Mouse (Mus musculus): Measurements from ENCODE around the gene Smyd3. TPM values are rescaled to one million over a fixed set of nuclear protein-coding genes. Genes with fewer than 3 reads are reported as not detected.

The Smyd3 gene
- total RNA-seq, 4 experiments from 2014 or later = 31.8 to 34.0 (median 33.4) TPM

DNA sequence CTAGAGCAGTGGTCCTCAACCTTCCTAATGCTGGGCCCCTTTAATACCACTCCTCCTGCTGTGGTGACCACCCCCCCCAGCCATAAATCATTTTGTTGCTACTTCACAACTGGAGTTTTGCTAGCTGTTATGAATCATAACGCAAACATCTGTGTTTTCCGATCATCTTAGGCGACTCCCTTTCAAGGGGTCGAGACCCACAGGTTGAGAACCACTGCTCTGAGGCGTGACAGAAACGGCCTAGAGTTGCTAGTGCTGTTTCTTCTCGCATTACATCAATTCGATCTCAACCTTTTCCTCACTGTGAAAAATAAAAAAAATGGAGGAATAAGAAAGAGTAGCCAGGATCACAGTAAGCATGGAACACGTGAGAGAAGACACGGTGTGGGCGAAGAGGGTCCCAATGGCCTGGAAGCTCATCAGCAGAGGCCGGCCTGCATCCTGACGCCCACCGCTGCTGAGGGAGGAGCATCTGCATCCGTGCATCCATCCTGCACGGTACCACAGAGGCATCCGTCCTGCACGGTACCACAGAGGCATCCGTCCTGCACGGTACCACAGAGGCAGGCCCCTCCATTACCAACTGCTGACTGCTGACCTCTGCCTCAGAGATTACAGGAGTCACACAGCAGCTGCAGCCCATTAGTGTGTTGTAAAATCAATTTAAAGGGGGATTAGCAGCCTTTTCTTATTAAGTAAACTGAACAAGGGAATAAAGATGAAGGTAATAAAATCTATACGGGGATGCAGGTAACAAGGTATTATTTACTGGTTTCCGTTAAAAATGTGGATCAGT lies 56.6 kb downstream of the Smyd3 start:
- no peak for DNase-seq (ENCODE audit: low spot score in 2 of 2)

- no peak for DNase-seq (ENCODE audit: low spot score in 2 of 2)
These were observed 58.9 kb downstream of the Smyd3 start for GRCm38 (mm10) chr1:179458987-179459368.

- DNase-seq (ENCODE audit: low spot score in 2 of 2) = no peak
These were observed 59.4 kb downstream of the Smyd3 start for GRCm38 (mm10) chr1:179458236-179458986.

- no peak for DNase-seq (ENCODE audit: low spot score in 2 of 2)
These were observed 63.2 kb downstream of the Smyd3 start for GRCm38 (mm10) chr1:179454600-179454999.

GRCm38 (mm10) chr1:179451211-179451610 lies 66.6 kb downstream of the Smyd3 start:
- no peak for DNase-seq (ENCODE audit: low spot score in 2 of 2)

DNA sequence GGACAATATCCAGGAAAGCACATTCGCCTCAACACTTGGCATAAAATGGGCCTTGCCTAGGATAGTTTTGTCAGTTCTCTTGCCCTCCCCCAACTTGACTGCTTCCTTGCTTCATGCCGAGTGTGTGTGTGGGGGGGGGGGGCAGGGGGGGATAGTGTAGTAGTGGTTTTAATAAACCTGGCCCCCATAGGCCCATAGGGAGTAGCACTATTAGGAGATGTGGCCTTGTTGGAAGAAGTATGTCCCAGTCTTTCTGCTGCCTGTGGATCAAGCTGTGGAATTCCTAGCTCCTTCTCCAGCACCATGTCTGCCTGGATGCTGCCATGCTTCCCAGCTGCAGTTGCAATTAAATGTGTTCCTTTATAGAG lies 71.0 kb downstream of the Smyd3 start:
- DNase-seq (ENCODE audit: low spot score in 2 of 2) = no peak

GRCm38 (mm10) chr1:179446127-179446844 lies 71.6 kb downstream of the Smyd3 start:
- DNase-seq (ENCODE audit: low spot score in 2 of 2) = no peak

DNA sequence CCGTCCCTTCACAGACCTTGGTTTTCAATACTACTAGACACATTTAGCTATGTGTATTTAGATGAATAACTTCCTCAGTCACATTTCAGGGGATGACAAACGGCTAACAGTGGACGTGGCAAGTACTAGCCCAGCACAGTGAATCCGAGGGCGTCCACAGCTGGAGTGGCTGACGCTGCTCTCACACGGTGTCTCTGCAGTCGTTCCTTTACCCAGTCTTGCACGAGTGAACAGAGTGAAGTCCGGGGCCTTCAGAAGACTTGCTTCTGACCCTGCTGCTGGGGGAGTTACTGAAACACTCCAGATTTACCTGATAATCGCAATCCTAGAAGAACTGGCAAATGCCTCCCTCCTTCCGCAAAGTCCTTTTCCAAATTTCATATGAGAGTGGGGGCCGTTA lies 74.0 kb downstream of the Smyd3 start:
- no peak for DNase-seq (ENCODE audit: low spot score in 2 of 2)

GRCm38 (mm10) chr1:179443423-179443822 lies 74.4 kb downstream of the Smyd3 start:
- no peak for DNase-seq (ENCODE audit: low spot score in 2 of 2)

DNA sequence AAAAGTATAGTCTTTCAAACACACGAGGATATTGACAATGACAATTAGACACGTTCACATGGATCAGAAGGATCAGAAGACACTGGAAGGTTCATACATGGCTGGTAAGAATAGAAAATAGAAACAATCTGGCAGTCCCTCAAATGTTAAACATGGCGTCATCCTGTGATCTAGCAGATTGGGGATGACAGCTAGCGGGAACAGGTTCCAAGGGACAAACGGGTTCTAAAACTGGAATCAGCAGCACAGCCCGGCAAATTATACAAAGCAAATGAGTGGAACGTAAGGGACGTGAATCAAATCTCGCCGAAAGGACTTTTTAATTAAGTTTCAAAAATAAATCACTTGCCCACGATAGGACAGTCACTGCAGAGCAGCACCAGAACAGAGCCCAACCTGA lies 81.2 kb downstream of the Smyd3 start:
- DNase-seq (ENCODE audit: low spot score in 2 of 2) = no peak

- DNase-seq (ENCODE audit: low spot score in 2 of 2) = no peak
These were observed 83.2 kb downstream of the Smyd3 start for GRCm38 (mm10) chr1:179434443-179435260.

- DNase-seq (ENCODE audit: low spot score in 2 of 2) = no peak
These were observed 84.0 kb downstream of the Smyd3 start for GRCm38 (mm10) chr1:179433828-179434227.

DNA sequence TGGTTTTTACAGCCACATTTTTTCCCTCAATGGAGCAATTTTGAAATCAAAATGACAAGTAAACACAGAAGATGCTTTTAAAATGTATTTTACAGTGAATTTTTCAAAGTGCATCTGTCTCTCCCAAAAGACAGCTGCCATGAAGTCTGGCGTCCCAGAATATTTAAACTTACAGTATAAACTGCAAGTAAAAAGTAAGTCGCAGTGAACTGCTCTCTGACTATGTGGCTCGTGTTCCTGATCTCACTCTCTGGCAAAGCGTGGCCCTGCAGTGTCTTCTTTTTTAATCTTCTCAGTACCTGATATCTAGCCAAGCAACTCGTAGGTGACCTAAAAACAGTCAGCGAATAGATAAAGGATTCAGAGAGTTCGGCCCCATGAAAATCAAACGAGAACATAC lies 84.5 kb downstream of the Smyd3 start:
- DNase-seq (ENCODE audit: low spot score in 2 of 2) = no peak

DNA sequence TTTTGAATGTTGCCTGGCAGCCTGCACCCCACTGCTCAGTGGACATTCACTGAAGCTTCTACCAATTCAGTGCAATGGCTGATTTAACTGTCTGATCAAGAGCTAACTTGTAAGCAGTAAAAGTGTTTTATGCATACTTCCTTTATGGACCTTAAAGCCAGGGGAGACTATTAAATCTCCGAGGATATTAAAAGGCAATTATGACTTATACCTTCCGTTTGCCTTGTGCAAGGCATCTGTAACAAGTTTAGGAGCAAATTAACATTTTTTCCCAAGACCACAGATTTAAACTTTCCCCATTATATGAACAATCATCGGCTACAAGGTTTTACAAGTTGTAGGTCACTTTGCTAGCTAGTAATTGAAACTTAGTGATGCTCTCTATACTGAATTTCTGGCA lies 87.8 kb downstream of the Smyd3 start:
- no peak for DNase-seq (ENCODE audit: low spot score in 2 of 2)

GRCm38 (mm10) chr1:179424879-179425472 lies 92.9 kb downstream of the Smyd3 start:
- no peak for DNase-seq (ENCODE audit: low spot score in 2 of 2)

- DNase-seq (ENCODE audit: low spot score in 2 of 2) = no peak
These were observed 98.8 kb downstream of the Smyd3 start for GRCm38 (mm10) chr1:179419091-179419490.

DNA sequence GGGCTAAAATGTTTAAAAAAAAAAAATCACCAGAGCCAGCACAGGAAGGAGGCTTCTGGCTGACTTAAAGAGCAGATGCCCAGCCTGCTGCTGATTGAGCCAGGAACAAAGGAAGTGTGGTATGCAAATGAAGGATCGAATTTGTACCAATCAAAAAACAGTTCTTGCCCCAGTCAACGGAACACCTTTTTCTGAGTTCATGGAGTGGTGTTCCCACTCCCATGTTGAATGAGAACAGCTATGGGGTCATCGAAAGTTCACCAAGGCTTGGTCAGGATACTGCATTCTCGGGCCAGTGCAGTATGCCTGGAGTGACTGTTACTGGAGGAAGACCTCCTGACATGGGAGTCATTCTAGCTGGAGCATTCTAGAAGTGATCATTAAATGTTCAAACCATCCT lies 109.8 kb downstream of the Smyd3 start:
- no peak for DNase-seq (ENCODE audit: low spot score in 2 of 2)

GRCm38 (mm10) chr1:179400835-179401234 lies 117.0 kb downstream of the Smyd3 start:
- no peak for DNase-seq (ENCODE audit: low spot score in 2 of 2)

DNA sequence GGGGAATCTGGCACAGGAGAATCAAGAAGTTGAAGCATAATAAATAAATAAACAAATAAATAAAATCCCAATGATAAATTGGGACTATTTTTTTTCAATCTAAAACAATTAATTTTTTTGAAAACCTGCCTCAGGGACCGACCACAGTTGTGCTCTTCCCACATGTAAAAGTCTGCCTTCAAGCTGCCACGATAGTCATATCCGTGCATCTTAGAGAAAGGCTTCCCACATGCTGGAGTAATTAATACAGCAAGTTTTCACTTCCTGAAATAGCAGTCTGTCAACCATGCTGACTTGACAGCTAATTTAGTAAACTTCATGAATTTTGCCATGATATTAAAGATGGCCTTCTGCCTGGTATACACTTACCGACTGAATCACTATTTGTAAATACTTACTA lies 119.2 kb downstream of the Smyd3 start:
- DNase-seq (ENCODE audit: low spot score in 2 of 2) = no peak

GRCm38 (mm10) chr1:179386237-179386975 lies 131.4 kb downstream of the Smyd3 start:
- no peak for DNase-seq (ENCODE audit: low spot score in 2 of 2)

All from left cerebral cortex, adult 8-10 months (tissue).